19 mouse cellular contexts compared by ENCODE assay signal in genomic region chr12:33210856-33211255, GRCm38 (mm10).
"Had no signal": no experiment of that assay in that cellular context is flagged by ENCODE, and none has a peak within 500 bp of the region (broad histone marks: within the 10 kb centered on the region; RNA-seq: fewer than 3 reads in every experiment).

No protein-coding gene starts in this region.

- ATAC-seq: midbrain, embryonic 16.5 days had no signal

- H3K27ac ChIP-seq: midbrain, embryonic 10.5 days; midbrain, embryonic 12.5 days; neural tube, embryonic 12.5 days; neural tube, embryonic 15.5 days had no signal

- H3K9me3 ChIP-seq: midbrain, embryonic 10.5 days; midbrain, embryonic 12.5 days; neural tube, embryonic 12.5 days; neural tube, embryonic 15.5 days had no signal

- H3K4me3 ChIP-seq: midbrain, embryonic 10.5 days; midbrain, embryonic 12.5 days; myocyte; neural tube, embryonic 12.5 days; neural tube, embryonic 15.5 days had no signal

- H3K4me2 ChIP-seq: lung, embryonic 14.5 days; midbrain, embryonic 12.5 days; neural tube, embryonic 12.5 days; neural tube, embryonic 15.5 days had no signal

- H3K4me1 ChIP-seq: midbrain, embryonic 10.5 days; midbrain, embryonic 12.5 days had no signal

- H3K9ac ChIP-seq: lung, embryonic 14.5 days; midbrain, embryonic 12.5 days; neural tube, embryonic 12.5 days; neural tube, embryonic 15.5 days had no signal

- DNase-seq: lung, adult 18-20 months; lung, embryonic 14.5 days; lung, postnatal 10 days; lung, postnatal 4 days; midbrain, embryonic 14.5 days; retina, postnatal 1 day; right cerebral cortex, adult 18-20 months; right cerebral cortex, postnatal 25 days; right cerebral cortex, postnatal 4 days; spleen, adult 18-20 months; thymus, adult 18-20 months; thymus, postnatal 14 days; thymus, postnatal 36 days had no signal

- H3K27me3 ChIP-seq: midbrain, embryonic 12.5 days; neural tube, embryonic 12.5 days; neural tube, embryonic 15.5 days had no signal

- H3K36me3 ChIP-seq: midbrain, embryonic 12.5 days; neural tube, embryonic 12.5 days; neural tube, embryonic 15.5 days had no signal
